In genomic region chr4:155802741-155803339, GRCm38 (mm10) we compare ENCODE assay signal across 8 mouse cellular contexts. TPM values are rescaled to one million over a fixed set of nuclear protein-coding genes. Genes with fewer than 3 reads are reported as not detected.
DNase-seq lines count a peak whose midpoint lies in the region; ATAC-seq and TF ChIP-seq lines count a peak whose summit lies in the region.

Gene Mrpl20, plus strand, starts transcription at chr4:155802878.

- no peak for TF ChIP-seq CTCF in olfactory bulb, adult 2 months (IDR thresholded peaks at IDR 0.05; ENCODE audit: insufficient read depth, low read depth, low read length)

- 9% methylated on average over 12 of the region's 12 CpGs for WGBS in forebrain, embryonic 11.5 days
- WGBS in limb, embryonic 15.5 days: 11% methylated on average over 12 of the region's 12 CpGs
- WGBS in olfactory bulb, adult 2 months: 10% methylated on average over 12 of the region's 12 CpGs

- DNase-seq in layer of hippocampus, adult 18-20 months (ENCODE audit: low spot score in 2 of 2): no peak
- no peak for DNase-seq in layer of hippocampus, adult 11-12 months (ENCODE audit: low spot score)
- DNase-seq in adrenal gland, adult 18-20 months (ENCODE audit: low spot score in 2 of 2): no peak
- DNase-seq in forebrain, embryonic 11.5 days (ENCODE audit: low spot score): no peak
- DNase-seq in heart, postnatal 4 days: no peak
- no peak for DNase-seq in yolk sac, embryonic 10.5 days (ENCODE audit: low spot score)

- no peaks in the 10 kb centered on the region; the same call in 1 of the 2 replicates for H3K36me3 ChIP-seq in forebrain, embryonic 11.5 days (ENCODE audit: control insufficient read depth, insufficient read depth, low read length)
- H3K36me3 ChIP-seq in limb, embryonic 15.5 days: peaks cover 14% of the 10 kb centered on the region

- H3K27me3 ChIP-seq in forebrain, embryonic 11.5 days (ENCODE audit: control insufficient read depth, insufficient read depth, low read length): no peaks in the 10 kb centered on the region; the same call in 1 of the 2 replicates
- no peaks in the 10 kb centered on the region for H3K27me3 ChIP-seq in limb, embryonic 15.5 days

- peak within 1 kb of the TSS; percentile 48; the same call in 1 of the 2 replicates for H3K27ac ChIP-seq in forebrain, embryonic 11.5 days (ENCODE audit: low read depth, low read length)
- H3K27ac ChIP-seq in limb, embryonic 15.5 days: peak within 1 kb of the TSS; percentile 79
- no peak within 1 kb of the TSS; the same call in none of the 2 replicates for H3K27ac ChIP-seq in olfactory bulb, adult 2 months (ENCODE audit: insufficient read depth, low read depth, low read length)

- ATAC-seq in forebrain, embryonic 11.5 days (replicated peaks; ENCODE audit: low FRiP score): peak; percentile 40
- ATAC-seq in limb, embryonic 15.5 days (ENCODE audit: insufficient number of reproducible peaks, low FRiP score, low TSS enrichment, low read depth): no peak

- H3K9me3 ChIP-seq in forebrain, embryonic 11.5 days (ENCODE audit: control insufficient read depth, low read length): no peaks in the 10 kb centered on the region
- H3K9me3 ChIP-seq in limb, embryonic 15.5 days: no peaks in the 10 kb centered on the region

- H3K4me2 ChIP-seq in forebrain, embryonic 11.5 days (ENCODE audit: low read depth, low read length, severe bottlenecking): peak within 1 kb of the TSS; percentile 60
- peak within 1 kb of the TSS; percentile 78 for H3K4me2 ChIP-seq in limb, embryonic 15.5 days

- H3K4me3 ChIP-seq in forebrain, embryonic 11.5 days (ENCODE audit: low read depth, low read length): peak within 1 kb of the TSS; percentile 91
- peak within 1 kb of the TSS; percentile 88 for H3K4me3 ChIP-seq in limb, embryonic 15.5 days
- peak within 1 kb of the TSS; percentile 81 for H3K4me3 ChIP-seq in olfactory bulb, adult 2 months (ENCODE audit: insufficient read depth, low read depth, low read length)

- TF ChIP-seq POLR2A in olfactory bulb, adult 2 months (IDR thresholded peaks at IDR 0.05; ENCODE audit: insufficient read depth, low read depth, low read length): no peak

- peak within 1 kb of the TSS; percentile 90 for H3K9ac ChIP-seq in forebrain, embryonic 11.5 days (ENCODE audit: low read length)
- H3K9ac ChIP-seq in limb, embryonic 15.5 days: peak within 1 kb of the TSS; percentile 84

- H3K4me1 ChIP-seq in forebrain, embryonic 11.5 days (replicated peaks; ENCODE audit: control insufficient read depth, insufficient read depth, low read length): peaks cover 5% of the 10 kb centered on the region; the same call in 1 of the 2 replicates
- peaks cover 18% of the 10 kb centered on the region for H3K4me1 ChIP-seq in limb, embryonic 15.5 days
- H3K4me1 ChIP-seq in olfactory bulb, adult 2 months (ENCODE audit: control insufficient read depth, insufficient read depth, low read length): peaks cover 9% of the 10 kb centered on the region

RNA-seq across cellular contexts. Expression of gene Mrpl20, which starts in this region (rescaled TPM):
- 10 to 100 TPM; 74.7 to 91.6 TPM for total RNA-seq in layer of hippocampus, adult 18-20 months (2021)
- total RNA-seq in adrenal gland, adult 18-20 months (2021): 100 to 1,000 TPM; 143 to 148 TPM
- polyA plus RNA-seq in forebrain, embryonic 11.5 days (2014; fragmentation: Nextera tagmentation; extraction: Ambion mirVana): 203 and 223 TPM in 2 replicates
- 10 to 100 TPM; 78.1 to 95.5 TPM for total RNA-seq in heart, postnatal 4 days (2021)
- polyA plus RNA-seq in limb, embryonic 15.5 days (2015; fragmentation: Nextera tagmentation; extraction: Ambion mirVana): 169 and 184 TPM in 2 replicates
- not detected in 2 replicates for polyA plus RNA-seq in olfactory bulb, adult 2 months (2012; ENCODE audit: insufficient read depth, insufficient read length, low replicate concordance, missing spikeins)

Comparison
In these comparisons a context has a peak if more than half of its experiments do, and no peak if none do; other contexts are left out.
1. RNA of gene Mrpl20 (polyA plus RNA-seq): 203 to 223 TPM in forebrain, embryonic 11.5 days and 169 to 184 TPM in limb, embryonic 15.5 days; not detected in olfactory bulb, adult 2 months; every median in the first group is over 100 times any median in the second.
2. Peak in every context shown above with its lines, with median percentiles within 50 percentile points of each other: H3K4me3 ChIP-seq.